Mouse (Mus musculus): ENCODE measurements around the gene Abca12.

The Abca12 gene
- long read RNA-seq, experiment 1 = 0 reads
- long read RNA-seq, experiment 2 = 0 reads

DNA sequence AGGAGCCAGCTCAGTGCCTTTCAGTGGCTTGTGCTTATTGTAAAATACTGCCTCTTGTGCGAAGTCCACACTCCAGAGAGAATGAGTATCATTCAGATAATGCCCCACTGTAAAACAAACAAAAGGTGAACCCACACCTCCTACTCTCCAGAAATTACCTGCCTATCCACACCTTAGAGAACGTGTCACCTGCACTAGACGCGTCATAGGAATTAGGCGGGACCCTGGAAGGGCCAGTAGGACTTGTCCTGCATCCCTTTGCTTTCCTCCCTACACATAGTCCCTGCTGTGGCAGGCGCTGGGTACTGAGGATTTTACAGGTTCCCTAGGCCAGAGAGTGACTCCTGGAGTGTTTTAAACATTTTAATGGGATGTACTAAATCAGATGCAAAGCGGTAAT lies at the start of gene Abca12:
TSS of gene Abca12 (minus strand) at position 101 of the 400 bp plus-strand sequence.
- intact Hi-C loops (cut with DNase I) = no loop called here

DNA sequence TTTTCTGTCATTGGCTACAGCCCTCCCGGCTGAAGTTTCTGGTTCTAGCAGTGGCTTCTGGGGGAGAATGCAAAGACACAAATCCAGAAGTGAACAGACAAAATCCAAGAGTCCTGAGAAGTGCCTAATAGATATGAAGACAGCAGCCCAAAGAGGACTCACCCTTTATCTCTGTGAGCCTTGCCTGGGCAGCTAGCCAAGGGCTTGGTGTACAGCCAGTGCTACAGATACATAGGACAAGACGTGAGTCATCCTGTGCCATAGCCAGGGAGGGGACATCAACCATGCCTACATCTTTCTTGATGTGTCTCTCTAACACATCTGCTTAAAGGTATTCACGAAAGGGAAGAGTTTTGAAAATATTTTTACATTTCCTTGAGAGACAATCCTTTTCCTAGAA lies 43.3 kb upstream of the Abca12 start:
- intact Hi-C loops (cut with DNase I) = no loop called here

GRCm38 (mm10) chr1:71447424-71447823 lies 32.7 kb upstream of the Abca12 start:
- intact Hi-C loops (cut with DNase I) = no loop called here

DNA sequence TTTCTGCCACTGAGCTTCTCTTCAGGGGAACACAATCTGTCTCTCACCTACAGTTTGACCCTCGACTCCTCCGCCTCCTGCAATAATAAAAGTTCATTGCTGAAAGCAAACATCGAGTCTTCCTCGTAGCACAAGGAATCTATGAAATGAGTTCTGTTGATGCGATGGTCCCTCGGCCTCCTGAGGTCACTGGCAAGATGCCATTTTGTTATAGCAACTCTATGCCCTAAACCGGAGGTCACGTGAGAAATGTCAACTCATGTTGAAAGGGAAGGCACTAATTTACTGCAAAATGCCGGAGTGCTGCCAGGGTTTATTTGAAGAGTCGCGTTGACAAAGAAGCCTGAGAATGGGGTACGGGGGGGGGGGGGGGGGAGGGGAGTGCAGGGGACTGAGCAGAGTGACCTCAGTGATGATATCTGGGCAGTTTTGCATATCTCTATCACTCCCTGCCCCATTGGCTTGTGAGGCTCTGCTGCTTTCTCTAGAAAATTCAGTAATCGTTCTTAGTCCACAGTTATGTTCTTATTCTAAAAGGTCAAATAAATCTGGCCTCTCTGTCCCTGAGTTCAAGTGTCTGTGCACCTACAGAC lies 7.1 kb upstream of the Abca12 start:
- intact Hi-C loops (cut with DNase I) = no loop called here

GRCm38 (mm10) chr1:71418467-71418866 lies 3.8 kb upstream of the Abca12 start:
- intact Hi-C loops (cut with DNase I) = no loop called here

- intact Hi-C loops (cut with DNase I) = no loop called here
Measured at GRCm38 (mm10) chr1:71417951-71418350, 3.2 kb upstream of the Abca12 start.

- intact Hi-C loops (cut with DNase I) = no loop called here
Measured at GRCm38 (mm10) chr1:71414084-71414483, 626 bp downstream of the Abca12 start.

DNA sequence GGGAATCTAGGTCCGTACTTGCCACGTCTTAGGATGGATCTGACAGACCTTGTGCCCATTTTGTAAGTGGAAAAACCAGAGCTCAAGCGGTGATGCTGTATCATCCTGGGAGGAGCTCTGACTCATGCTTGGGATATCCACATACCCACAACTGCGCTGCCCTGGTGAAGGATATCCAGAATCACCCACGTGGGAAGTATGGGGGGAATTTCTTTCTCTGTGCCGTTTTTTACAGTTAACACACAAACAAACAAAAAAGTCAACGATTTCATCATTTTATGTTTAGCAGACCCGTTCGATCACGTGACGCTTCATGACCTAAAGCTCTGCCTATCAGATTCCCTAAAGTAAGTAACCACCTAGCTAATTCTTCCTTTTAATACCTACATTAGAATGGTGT lies 1.6 kb downstream of the Abca12 start:
- intact Hi-C loops (cut with DNase I) = no loop called here

DNA sequence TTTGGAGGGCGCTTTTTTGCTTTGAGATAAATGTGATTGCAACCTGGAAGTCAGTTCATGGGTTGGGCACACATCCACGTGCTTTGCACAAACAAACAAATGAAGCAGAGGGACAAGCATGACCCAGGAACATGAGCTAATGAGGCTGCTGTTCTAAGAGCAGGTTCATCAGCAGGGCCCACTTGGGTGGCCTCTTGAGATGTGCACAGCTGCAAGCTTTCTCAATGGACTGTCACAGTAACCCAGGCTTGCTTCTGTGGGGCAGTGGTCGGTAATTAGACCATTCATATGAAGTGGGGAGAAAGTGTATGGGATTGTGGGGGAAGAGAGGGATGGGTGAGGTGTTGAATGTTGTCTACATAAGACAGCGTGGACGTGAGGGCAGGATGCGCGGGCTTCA lies 7.0 kb downstream of the Abca12 start:
- intact Hi-C loops (cut with DNase I) = no loop called here

DNA sequence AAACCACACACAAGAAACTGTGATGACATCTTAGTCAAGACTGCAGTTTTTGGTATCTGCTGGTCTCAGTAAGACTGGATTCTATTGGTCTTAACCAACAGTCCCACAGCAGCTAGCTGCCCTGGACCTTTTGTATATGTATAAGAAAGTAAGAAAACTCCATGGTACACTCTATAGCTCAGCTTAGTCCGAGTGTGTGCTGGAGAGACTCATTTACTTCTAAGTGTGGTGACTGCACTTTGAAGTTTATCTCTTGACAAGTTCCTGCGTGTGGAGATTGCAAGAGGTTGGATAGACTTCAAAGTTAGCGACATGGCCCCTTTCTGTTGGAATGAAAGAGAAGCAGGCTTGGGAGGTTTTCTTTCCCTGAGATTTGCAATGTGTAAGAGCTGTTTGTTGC lies 17.1 kb downstream of the Abca12 start:
- intact Hi-C loops (cut with DNase I) = no loop called here

DNA sequence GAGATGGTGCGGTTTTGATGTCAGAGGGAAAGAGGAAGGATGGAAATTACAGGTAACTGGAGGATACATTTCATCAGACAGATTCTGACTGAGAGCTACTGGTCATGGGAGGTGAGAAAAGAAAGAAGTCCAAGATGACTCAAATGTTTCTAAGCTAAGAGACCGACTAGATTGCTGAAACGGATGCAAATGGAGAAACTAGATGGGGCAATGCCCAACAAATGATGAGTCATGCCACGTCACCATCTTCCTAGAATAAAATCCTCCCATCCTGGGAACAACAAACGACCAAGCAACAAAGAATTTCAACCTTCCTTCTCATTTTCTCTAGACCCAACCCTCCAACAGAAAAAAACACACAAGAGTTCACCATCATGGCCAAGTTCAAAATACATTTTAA lies 18.6 kb downstream of the Abca12 start:
- intact Hi-C loops (cut with DNase I) = no loop called here

GRCm38 (mm10) chr1:71394177-71394576 lies 20.5 kb downstream of the Abca12 start:
- intact Hi-C loops (cut with DNase I) = no loop called here

GRCm38 (mm10) chr1:71393489-71393888 lies 21.2 kb downstream of the Abca12 start:
- intact Hi-C loops (cut with DNase I) = no loop called here

GRCm38 (mm10) chr1:71392463-71392862 lies 22.2 kb downstream of the Abca12 start:
- intact Hi-C loops (cut with DNase I) = no loop called here

GRCm38 (mm10) chr1:71386593-71386992 lies 28.1 kb downstream of the Abca12 start:
- intact Hi-C loops (cut with DNase I) = no loop called here

DNA sequence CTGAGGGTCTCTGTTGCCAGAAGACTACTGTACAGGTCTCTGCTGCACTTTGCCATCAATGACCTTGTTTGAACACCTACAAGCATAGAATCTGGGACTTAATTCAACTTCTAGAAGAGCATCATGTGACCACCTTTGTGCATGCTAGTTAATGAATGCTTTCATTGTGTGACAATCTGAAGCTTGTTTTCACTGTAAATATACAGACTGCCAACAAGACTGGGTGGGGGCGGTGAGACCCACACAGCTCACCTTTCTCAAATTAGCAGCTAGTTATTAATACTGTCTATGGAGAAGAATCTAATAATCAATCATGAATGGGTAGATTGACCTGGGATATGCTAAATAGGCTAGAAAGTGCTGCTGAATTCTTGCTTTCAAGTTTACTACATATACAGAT lies 30.6 kb downstream of the Abca12 start:
- intact Hi-C loops (cut with DNase I) = no loop called here

DNA sequence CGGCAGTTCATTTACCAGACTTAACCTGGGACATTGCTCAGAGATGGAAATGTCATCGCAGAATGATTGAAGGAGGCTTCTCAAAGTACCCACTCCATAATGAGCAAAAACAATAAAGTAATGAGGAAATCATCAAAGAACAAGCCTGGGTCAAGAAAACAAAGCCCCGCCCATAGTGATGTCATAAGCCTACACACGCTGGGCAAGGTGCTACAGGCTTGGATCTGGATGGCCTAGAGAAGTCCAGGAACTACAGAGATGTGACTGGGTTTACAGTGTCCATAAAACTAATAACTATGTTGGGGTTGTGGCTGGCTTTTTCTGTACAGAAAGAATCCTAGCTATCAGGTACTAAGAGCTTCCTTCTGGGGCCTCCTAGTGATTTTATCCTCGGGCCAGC lies 41.6 kb downstream of the Abca12 start:
- intact Hi-C loops (cut with DNase I) = no loop called here

DNA sequence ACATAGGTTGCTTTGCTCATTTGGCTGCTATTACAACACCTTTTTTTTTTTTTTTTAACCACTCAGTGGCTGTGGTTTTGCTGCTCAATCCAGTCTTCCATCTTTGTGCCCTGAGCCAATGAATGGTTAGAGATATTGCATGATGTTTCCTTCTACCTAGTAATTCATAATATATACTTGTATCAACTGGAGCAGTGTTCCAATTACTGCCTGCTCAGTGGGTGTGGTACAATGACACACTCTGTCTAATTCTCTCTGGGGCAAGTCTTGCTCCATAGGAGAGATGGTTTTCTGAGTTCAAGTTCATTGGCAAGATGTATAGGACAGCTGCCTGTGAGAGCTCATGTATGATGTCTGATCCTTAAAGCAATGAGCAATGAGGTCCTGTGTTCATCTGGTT lies 44.4 kb downstream of the Abca12 start:
- intact Hi-C loops (cut with DNase I) = no loop called here

DNA sequence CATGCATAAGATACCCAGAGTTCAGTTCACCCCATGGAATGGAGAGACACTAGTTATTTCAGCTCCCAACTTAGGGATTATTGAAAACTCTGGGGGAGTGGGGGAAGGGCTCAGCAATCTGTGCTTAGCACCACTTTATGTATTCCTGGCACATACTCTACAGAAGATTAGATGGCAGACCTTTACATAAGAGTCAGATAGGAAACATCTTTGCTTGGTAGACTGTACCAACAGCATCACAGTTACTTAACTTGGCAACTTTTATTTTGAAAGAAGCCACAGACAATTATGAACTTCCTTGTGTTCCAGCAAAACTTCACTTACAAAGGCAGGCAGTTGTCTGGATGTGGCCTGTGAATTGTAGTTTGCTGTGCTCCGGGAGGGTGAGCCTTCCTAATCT lies 46.9 kb downstream of the Abca12 start:
- intact Hi-C loops (cut with DNase I) = no loop called here

DNA sequence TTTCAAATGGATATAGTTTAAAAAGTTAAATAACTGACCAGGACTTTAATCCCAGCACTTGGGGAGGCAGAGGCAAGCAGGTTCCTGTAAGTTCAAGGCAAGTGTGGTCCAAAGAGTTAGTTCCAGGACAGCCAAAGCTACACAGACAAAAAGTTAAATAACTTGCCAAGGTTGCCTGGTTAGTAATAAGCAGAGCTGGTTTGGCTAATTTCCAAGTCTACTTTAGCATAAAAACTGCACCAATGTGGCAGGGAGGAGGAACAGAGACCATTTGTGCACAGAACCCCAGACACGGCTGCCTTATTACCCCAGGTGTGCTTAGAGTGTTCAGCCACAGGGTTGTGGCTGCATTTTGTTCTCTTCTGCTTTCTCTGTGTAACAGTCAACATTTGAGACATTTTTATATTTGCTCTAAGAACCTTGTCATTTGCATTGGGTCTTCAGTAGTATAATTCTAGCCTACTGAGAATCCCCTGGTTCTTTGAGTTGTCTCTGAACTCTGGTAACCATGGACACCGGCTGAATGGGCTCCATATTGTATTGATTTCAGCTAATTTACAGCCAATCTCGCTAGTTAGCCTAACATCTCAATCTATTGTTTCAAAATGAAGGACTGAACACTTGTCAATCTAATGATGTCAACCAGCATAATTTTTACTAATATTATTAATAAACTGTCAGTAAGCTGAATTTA lies 71.7 kb downstream of the Abca12 start:
- intact Hi-C loops (cut with DNase I) = no loop called here

DNA sequence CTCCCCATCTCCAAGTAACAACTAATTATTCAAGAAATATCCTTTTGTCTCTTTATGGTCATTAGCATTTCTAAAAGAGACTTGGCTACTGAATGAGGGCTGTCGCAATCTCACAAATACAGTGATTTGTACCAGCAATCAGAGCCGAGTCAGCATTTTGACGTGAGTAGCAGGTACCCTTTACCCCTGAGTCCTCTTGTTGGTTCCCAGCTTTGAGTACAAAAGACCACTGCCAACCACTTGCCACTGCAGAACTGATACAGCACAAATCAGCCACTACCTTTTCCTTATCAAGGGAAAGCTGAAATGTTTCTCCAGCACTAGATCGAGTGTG lies 72.5 kb downstream of the Abca12 start:
- intact Hi-C loops (cut with DNase I) = no loop called here

- intact Hi-C loops (cut with DNase I) = no loop called here
Measured at GRCm38 (mm10) chr1:71341370-71342260, 73.1 kb downstream of the Abca12 start.
